Mouse (Mus musculus) adrenal gland, postnatal 36 days (tissue): ENCODE data around the gene Proser2. TPM values are rescaled to one million over a fixed set of nuclear protein-coding genes. Genes with fewer than 3 reads are reported as not detected.
"Not testable (repeated sequence)": the region's sequence is repeated elsewhere in the genome, so short reads cannot be mapped to it uniquely, and the experiment has no call there.

Experiments used
- DNase-seq, 2 experiments: peaks; one replicate each; pipeline ENCODE4 v3.0.0; 2021; ENCODE audit warnings: mixed read lengths in 1 of 2
- total RNA-seq, 2 experiments: library from RNA; stranded (reverse); gene quantifications; 2 replicates each; pipeline ENCODE4 v1.2.3; 2021

Proser2 gene
- total RNA-seq, 2 experiments from 2014 or later, result 12.1 to 14.5 TPM

DNA sequence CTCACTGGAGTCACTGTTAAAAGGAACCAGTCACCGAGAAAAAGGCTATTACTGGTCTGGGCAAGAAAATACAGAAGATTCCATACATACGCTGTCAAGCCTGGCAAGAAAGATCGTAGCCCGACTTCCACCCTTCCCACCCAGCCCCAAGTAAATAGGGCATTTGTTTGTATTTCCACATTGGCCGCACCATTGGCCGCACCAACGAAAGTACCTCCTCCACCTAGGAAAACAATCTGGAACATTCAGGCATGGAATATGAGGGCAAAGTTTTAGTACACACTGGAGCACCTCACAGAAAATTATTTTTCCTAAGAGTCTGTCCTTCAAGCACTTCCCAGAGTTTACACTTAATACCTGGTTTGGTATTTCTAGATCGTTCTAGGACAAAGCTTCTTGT is 1.1 kb downstream of the Proser2 start:
- no peak for DNase-seq

DNA sequence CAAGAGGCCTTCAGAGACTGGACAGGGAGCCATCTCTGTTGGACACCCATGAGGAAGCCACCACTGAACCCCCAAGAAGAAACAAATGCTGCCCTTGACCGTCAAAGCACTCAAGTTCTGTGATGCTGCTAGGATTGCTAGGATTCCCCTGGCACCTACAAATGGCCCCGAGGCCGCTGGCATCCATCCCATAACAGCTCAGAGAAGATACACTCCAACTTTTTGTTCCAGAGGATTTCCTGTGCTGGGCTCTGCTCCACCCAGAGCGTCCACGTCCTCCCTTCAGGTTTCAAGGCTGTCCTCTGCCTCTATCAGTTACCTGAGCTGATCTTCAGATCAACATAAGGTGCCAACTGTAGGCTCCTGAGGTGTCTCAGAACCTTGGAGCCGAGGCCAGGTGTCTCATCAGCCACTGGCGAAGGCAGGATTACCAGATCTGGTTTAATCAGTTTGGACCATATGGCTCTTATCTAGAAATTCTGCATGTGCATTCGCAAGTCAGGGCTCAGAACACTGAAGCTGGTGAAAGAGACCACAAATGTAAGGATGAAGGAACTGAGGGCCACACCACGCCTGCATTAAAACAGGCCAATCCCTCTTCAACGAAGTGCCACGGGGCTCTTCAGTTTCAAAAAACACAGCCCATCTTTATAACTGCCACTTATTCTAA is 1.7 kb downstream of the Proser2 start:
- no peak for DNase-seq

DNA sequence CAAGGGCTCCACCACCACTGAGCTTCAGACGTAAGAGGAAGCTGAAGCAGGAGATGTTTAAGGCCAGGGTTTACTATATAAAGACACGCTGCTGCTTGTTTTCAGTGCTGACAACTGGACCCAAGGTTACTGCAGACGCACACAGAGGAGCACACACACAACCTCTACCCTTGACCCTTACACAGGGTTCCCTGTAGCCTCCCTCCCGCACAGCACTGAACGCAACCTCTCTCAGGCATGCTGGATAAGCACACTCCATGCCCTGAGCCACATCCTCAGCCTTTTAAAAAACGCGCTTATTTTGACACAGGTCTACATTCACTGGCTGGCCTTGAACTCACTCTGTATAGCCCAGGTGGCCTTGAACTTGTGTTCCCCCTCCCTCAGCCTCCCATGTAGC is 7.0 kb downstream of the Proser2 start:
- peak; percentile 47 to 51 for DNase-seq

DNA sequence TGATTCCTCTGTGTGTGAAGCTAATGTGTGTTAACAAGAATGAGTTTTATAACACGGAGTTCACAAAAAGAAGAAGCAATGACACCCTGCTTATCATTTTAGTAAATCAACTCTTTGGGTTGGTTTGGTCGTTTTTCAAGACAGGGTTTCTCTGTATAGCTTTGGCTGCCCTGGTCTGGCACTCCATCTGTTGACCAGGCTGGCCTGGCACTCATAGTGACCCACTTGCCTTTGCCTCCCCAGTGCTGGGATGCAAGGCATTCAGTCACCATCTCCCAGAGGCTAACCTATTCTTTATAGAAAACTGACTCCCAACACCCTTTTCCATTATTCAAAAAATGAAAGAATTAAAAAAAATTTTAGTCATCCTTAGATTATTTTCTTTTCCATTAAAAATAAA is 8.9 kb downstream of the Proser2 start:
- no peak for DNase-seq

DNA sequence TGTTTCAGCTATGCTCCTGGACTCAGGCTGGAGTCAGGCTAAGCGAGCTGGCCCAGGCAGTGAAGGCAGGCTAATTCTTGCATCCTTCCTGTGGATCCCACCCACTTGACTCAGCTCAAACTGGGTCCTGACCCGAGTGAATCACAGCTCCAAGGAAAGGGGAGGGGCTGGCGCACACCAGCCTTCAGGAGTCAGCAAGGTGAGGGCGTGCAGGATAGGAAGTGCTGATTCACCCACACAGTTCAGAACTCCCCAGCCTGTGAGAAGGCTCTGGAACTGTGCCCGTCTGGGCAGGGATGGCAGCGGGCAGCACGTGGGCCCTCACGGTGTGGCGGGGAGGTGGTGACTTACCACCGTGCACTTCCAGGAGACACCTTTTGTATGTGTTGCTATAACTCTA is 11.8 kb downstream of the Proser2 start:
- peak; percentile 85 to 86 for DNase-seq

DNA sequence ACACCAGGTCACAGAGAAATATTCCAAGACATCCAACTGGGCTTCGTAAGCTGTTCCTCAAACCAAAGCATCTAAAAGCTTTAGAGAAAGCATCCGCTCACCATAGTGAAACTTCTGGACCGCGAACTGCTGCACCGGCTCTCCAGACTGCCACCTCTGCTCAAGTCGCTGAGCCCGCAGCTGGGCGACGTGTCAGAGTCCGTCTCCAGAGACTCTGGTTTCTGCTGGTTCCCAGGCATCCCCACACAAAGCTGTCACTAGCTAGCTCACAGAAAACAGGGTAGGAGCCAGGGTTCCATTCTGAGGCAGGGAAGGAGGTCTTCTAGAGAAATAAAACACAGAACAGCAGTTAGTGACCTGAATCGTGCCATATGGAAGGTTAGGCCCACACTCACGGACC is 16.2 kb downstream of the Proser2 start:
- no peak for DNase-seq

DNA sequence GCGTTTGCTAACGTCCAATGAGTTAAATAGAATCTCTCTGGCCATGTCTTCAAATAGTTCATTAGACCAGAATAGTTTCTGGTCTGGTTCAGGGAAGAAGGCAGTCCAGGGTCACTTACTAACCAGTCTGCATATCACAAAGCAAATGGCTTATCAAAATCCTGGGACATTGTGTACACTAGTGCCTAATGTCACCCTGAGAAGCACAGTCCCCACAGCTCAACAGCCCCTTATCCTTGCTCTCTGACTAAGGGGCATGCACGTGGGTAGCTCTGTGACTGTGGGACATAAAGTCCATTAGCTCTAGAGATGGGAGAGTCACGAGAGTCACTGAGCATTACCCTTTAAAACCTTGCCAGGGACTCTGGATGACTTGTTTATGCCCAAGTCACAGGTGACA is 17.4 kb downstream of the Proser2 start:
- DNase-seq, result no peak

DNA sequence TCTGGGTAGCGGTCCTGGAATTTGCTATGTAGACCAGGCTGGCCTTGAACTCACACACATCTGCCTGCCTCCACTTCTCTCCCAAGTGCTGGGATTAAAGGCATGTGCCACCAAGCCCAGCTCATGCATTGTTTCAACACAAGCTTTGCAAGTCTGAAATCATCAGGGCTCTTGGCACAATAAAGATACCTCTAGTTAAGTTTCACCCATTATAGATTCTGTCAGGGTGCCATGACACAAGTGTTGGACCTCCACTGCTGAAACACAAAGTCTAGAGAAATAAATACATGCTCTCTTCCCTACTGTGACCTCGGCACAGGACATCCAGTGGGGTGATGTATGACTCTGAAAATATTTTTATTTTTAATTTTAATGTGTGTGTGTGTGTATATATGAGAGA is 24.6 kb downstream of the Proser2 start:
- no peak for DNase-seq

DNA sequence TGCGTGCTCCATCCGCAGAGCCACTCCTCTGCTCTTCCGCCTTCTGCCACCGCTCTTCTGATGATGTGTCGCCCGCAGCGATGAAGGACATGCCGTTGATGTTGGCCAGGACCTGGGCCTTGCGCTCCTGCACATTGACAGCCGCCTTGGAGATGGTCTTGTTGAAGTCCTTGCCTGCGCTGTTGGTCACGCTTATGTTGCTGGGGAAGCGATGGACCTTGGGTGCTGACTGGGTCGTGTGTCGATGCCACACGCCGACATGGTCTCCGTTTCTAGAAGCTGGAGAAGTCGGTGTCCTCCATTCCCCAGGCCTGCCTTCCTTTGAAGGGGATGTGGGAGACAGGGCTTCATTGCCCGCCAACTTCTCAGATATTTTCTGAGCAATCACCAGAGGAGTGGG is 29.3 kb downstream of the Proser2 start:
- no peak for DNase-seq

DNA sequence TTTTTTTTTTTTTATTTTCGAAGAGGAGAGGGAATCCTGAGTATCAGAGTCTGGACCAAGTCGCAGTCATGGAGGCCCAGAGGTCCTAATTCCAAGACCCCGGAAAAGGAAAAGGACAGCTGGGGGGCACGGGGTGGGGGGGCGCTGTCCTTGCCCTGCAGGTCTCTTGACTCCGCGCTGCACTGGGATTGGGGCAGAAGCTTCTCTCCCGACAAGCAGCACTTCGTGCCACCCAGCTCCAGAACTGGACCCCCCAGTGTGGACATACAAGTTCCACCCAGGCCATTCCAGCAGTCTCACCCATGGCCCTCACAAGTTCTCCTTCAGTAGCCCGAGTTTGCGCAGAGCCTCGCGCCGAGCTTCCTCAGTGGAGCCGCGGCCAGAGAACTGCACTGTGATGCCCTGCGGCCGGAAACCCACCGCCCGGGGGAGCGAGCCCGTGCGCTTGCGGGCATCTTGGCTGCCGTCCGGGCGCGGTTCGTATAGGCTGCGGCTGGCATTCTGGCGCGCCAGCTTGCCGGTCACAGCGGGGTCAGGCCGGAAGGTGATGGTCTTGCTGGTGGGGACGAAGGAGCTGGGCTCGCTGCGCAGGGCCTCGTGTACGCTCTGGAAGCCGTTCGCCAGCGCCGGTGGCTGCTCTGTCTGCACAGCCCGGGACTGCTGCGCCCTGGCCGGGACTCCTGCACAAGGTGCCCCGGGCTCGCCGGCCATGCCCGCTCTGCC is 29.8 kb downstream of the Proser2 start:
- peak; percentile 20 to 42 for DNase-seq

DNA sequence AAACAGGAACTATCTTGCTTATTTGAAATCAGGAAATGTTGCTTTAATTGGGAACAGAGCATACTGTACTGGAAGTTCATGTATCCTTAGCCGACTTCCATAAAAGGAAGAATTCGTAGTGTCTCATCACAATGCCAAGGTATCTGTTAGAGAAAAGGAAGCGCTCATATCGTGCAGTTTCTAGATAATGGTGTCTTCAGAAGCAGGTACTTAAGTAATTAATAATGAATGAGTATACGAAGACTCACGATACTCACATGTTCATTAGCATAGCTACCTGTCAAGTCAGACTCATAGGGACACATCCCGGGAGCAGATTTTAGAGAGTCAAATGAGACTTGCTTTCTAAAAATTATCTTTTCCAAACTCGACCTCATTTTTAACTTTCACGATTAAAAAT is 30.6 kb downstream of the Proser2 start:
- no peak for DNase-seq

DNA sequence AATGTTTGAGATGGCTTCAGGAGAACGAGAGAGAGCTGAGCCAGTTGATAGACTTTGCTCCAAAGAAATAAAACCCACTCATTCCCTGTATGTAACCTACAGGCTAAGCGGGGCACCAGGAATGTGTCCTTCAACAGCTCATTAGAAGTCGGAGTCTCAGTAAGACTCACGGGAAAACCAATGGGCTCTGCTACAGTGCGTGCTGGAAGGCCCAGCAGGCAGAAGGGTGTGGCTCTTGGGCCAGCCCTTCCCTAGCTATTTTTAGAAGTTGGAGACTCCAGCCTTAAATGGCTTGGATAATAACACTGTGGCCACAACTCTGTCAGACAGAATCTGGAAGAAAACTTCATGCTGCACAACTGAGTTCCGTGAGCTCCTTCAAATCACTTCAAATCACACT is 31.1 kb downstream of the Proser2 start:
- DNase-seq, result no peak

DNA sequence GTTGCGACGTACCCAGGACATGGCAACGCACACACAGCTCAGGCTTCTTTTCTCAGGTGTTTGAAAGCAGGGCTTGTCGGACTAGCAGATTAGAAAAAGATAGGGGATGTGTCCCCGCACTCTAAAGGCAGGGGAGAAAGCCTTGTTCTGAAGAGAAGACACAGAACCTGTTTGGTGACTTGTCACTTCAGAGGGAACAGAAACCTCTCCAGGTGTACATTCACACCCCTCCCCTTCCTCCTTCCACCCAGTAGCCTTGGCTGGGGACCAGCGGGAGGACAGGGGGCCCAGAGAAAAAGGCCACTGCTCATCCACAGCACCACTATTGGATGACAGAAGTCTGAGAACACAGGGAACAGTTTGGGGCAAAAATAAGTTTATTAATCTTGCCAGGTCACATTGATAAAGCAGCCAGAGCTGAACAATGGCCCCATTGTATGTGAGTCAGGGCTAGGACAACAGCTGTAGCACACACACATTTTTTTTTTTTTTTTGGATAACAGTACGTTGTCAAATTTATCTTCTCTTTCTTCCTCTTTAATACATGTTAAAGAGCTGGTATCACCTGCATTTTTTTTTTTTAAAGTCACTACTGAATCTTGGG is 32.8 kb downstream of the Proser2 start:
- no peak for DNase-seq

DNA sequence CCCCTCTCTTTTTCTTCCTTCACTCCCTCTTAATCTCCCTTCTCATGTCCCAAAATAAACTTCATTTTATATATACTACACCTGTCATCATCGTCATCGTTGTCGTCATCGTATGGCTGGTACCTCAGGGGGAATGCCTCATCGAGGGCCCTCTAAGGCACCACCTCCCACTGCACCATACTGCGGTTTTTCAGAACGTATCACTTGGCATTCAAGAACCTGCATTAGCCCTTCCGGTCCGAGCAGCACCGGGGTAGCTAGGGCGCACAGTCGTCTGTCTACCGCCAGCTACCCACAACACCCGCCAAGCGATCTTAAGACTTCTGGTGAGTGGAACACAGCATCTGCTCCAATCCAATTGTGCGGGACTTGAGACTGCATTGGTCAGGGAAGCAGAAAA is 40.1 kb downstream of the Proser2 start:
- not testable (repeated sequence) for DNase-seq

DNA sequence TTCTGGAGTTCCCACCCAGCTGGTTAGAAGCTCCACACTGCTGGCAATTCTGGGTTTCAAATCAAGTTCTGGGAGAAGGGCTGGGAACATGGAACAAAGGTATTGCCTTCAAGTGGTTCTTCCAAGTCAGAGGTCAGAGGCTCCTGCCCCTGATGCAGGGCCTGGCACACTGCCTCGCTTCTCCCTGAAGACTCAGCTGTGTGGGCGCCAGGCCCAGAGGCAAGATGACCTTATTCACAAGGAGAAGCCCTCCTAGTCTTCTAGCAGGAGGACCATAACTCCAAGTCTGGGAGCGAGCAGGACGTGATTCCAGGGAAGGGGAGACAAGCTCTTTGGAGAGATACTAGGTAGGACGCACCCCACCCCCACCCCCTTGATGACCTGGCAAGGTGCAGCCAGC is 42.9 kb downstream of the Proser2 start:
- DNase-seq, result peak; percentile 76

DNA sequence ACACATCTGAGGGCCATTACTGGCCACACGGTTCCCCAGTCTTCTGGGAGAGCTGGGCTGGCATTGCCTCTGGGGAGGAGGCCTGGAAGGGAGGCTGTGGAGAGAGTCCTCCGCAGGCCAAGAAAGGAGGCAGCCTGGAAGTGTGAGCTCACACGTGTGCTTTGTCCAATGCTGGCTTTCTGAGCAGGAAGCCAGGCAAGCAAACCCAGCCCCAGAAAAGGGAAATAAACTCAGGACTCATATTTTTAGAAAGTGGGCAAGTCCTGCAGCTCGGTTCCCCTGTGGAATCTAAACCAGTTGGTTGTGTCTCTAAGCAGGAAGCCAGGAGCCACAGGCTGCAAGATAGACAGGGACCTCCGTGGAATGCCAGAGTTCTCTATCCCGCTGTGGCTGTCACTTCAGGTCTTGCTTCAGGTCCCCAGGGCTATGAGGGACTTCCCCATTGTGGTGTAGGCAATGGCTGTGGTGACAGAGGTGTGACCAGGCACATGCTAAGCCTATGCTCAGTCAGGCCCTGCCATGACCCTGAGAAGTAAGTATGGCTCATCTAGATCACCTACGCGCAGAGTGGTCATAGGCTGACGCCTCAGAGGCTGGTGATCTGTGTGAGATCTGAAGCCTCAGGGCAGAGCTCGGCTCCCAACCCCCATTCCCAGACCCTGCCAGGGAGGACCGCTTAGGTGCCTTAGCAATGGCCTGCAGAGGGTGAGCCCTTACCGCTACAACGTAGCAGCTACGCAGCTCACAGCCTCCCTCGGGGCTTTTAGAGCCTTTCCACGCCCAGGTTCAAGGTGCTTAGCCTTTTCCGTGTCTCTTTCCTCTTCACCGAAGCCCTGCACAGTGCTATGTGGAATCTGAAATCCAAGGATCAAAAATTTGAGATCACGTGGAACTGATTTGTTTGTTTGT is 44.1 kb downstream of the Proser2 start:
- DNase-seq, result no peak

DNA sequence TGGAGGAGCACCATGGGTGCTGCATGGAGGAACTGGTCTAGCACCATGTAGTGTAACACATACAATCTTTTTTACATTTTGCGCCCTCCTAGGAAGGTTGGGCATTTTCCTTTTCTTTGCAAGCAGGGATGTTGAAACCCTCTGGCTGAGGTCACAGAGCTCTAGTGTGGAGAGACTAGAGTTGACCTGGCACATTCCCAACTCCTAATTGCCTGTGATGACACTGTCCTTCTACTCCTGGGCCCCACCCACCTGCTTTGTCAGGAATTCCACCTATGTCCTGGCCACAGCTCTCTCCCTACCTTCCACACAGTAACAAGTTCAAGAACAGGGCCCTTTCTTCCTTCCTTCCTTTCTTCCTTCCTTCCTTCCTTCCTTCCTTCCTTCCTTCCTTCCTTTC is 46.3 kb downstream of the Proser2 start:
- DNase-seq, result peak; percentile 40 to 54

DNA sequence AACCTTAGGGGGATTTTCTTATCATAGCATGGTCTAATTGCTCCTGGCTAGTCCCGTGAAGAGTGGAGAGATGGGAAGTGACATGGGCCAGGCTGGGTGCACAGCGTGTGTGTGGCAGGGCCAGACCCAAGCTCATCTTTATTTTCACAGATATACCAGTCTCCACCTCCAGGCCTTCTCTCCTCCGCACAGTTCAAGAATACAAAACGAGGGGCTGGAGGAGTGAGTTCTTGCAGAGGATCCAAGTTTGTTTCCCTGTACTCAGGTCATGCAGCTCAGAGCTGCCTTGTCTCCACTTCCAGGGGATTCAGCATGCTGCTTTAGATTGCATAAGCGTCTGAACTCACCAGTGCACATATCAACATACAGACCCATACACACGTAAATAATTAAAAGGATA is 47.4 kb downstream of the Proser2 start:
- no peak for DNase-seq

DNA sequence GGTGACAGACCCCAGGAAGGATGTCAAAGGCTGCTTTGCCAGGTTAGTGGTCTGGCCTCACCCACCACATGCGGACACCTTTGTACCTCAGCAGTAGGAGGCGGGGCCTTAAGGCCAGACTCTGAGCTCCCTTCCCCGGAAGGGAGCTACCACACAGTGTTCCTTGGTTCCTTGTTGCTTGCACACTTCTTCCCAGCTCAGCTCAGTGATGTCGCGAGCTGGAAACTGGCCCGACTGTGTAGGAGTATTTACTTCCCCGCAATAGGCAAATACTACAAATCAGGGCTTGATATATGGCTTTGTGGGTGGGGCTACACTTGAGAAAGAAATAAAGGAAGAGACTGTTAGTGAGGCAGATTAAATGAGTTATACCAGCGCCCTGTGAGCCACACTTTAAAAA is 48.9 kb downstream of the Proser2 start:
- no peak for DNase-seq

DNA sequence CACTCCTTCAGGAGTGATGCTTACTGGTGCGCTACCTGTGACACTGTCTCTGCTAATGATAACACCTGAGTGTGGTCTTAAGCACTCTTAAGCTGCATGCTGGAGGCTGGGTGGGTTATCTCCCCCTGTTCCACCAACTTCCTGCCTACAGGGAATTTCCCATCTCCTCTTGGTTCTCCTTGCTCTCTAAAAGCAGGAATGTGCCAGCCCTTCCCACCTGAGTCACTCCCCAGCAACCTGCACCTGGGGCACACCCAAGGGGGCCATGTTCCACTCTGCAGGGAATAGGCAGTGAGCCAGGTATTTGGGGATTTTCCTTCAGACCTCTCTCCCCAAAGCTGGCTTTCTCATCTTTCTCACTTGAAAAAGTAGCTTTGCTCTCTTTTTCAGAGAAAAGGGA is 50.0 kb downstream of the Proser2 start:
- no peak for DNase-seq

DNA sequence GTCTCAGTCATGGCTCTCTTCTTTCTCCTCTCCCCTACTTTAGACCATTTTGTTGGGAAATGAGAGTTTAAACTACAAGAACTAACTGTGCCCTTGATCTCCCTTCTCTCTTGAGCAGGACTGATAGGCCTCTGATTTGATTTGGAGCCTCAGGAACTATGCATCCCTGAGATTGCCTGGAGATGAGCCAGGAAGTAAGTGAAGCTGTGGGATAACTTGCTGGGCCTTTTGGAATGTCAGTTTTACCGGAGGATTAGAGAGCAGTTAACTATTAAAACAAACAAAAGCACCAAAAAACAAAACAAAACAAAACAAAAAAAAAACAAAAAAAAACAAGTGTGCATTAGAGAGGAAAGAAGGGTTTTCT is 54.5 kb downstream of the Proser2 start:
- peak in 1 of 2 experiments; percentile 23 for DNase-seq

DNA sequence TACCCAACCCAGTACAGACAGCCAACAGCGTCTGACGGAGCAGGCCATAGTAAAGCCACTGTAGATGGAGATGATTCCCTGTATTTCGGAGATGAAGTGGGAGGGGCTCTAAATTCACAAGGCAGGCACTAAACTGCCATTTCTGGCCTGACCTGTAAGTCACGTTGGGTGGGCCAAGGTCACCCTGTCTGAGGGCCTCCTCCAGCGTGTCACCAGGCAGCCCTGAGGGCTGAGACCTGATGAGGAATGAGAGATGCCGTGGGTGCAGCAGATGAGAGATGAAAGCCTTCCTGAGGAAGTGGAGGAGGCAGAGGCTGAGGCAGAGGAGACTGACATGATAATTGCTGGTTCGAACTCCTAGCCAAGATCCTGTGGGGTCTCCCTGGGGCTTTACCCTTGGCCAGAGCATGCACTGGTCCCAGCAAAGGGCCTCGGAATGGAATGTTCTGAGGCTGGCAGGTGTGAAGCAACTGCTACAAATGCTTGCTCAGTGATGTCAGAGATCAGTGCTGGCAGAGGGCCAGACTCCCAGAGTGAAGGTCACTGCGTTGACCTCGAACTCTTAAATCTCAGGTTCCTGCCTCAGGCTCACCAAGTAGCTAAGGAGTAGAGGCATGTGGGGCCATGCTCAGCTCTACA is 55.0 kb downstream of the Proser2 start:
- DNase-seq, result peak; percentile 74 to 83
